Mouse (Mus musculus) liver, adult 2 months (tissue): ENCODE results near the gene She.

Experiments
- CTCF ChIP-seq: fragments of 200-500 bp; IDR thresholded peaks from 2 replicates; pipeline ENCODE4 v1.5.1; 2011; ENCODE audit warnings: low read depth, low read length, control low read depth
- POLR2A ChIP-seq: fragments of 200-500 bp; IDR thresholded peaks from 2 replicates; pipeline ENCODE4 v1.6.1; 2011; ENCODE audit warnings: low read length, control low read depth; ENCODE audit not compliant: insufficient read depth; ENCODE audit errors: extremely low read depth

DNA sequence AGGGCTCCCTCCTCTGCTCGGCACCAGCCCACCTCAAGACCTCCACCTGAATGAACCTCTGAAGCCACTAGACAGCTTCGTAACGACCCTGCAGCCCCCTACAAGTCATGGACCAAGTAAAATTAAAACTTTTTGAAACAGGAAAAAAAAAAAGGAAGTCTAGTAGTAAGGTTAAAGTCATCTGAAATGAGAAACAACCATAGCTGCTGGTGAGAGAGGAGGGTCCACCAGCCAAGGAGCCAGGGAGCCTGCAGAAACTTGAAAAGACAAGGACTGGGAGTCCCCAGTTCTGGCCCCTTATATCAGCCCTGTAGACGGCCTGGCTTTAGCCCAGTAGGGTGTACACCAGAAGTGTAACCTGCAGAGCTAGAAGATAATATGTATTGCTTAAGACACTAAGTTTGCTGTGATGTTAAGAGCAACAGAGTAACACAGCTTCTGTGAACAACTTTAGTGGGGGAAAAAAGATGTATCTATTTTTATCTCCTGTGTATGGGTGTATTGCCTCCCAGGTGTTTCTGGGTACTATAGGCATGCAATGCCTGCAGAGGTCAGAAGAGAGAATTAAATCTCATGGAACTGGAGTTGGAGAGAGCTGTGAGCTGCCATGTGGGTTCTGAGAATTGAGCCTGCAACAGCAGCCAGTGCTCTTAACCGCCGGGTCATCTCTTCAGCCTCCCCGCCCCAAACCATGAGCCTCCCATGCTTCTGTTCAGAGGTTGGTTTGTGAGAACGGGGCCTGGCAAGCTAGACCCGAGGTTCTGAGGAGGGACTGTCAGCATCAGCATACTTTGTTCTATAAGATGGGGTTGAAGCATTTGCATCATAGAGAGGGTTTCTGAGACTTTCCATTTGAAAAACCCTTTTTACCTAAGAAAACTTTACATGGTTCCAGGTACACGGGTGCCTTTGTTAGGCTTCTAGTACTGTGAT, 9.4 kb upstream of the She start:
- TF ChIP-seq POLR2A (no peak), CTCF (no peak)
